29 mouse cellular contexts compared by ENCODE assay signal in genomic region chr10:37155131-37155530, GRCm38 (mm10). TPM values are rescaled to one million over a fixed set of nuclear protein-coding genes. Genes with fewer than 3 reads are reported as not detected.
DNase-seq lines count a peak whose midpoint lies in the region; ATAC-seq and TF ChIP-seq lines count a peak whose summit lies in the region.
"Had no signal": no experiment of that assay in that cellular context is flagged by ENCODE, and none has a peak within 500 bp of the region (broad histone marks: within the 10 kb centered on the region; RNA-seq: fewer than 3 reads in every experiment).

No protein-coding gene starts in this region.

- H3K4me3 ChIP-seq in embryonic facial prominence, embryonic 12.5 days: no peak overlapping the region
- H3K4me3 ChIP-seq in embryonic facial prominence, embryonic 10.5 days: no peak overlapping the region
- H3K4me3 ChIP-seq in lung, embryonic 14.5 days (ENCODE audit: low read depth, low read length): no peak overlapping the region
- no peak overlapping the region for H3K4me3 ChIP-seq in embryonic facial prominence, embryonic 14.5 days (ENCODE audit: low read depth, low read length)
- H3K4me3 ChIP-seq: gastrocnemius, adult 2 months; hindbrain, embryonic 12.5 days; intestine, embryonic 15.5 days; megakaryocyte, embryonic 14.5 days; midbrain, embryonic 12.5 days; myocyte; neural tube, embryonic 12.5 days had no signal

- H3K4me2 ChIP-seq in embryonic facial prominence, embryonic 12.5 days (replicated peaks): no peak overlapping the region
- H3K4me2 ChIP-seq in lung, embryonic 14.5 days: no peak overlapping the region
- H3K4me2 ChIP-seq in embryonic facial prominence, embryonic 14.5 days (ENCODE audit: low read depth, low read length): no peak overlapping the region
- H3K4me2 ChIP-seq: heart, embryonic 11.5 days; hindbrain, embryonic 12.5 days; intestine, embryonic 15.5 days; midbrain, embryonic 12.5 days; neural tube, embryonic 12.5 days had no signal

- ATAC-seq in embryonic facial prominence, embryonic 12.5 days (ENCODE audit: insufficient number of reproducible peaks, insufficient read depth, low FRiP score, low TSS enrichment): 0 out of 2 replicates have a peak, but pooled peaks have one; percentile 35
- ATAC-seq in lung, embryonic 14.5 days (ENCODE audit: insufficient read depth): peak; percentile 54; the same call in 1 of the 2 replicates
- ATAC-seq in embryonic facial prominence, embryonic 14.5 days (ENCODE audit: low read depth): no peak
- ATAC-seq: forebrain, embryonic 14.5 days; hindbrain, postnatal 0 days; intestine, embryonic 15.5 days had no signal

- no peak for DNase-seq in embryonic facial prominence, embryonic 10.5 days (ENCODE audit: low spot score)
- DNase-seq in lung, embryonic 14.5 days: peak; percentile 78
- no peak for DNase-seq in lung, postnatal 25 days (ENCODE audit: low spot score)
- DNase-seq in 3T3-L1 (ENCODE audit: low read depth, low spot score): peak; percentile 33
- DNase-seq in embryonic facial prominence, embryonic 14.5 days (ENCODE audit: low spot score): peak; percentile 65
- no peak for DNase-seq in layer of hippocampus, postnatal 14 days (ENCODE audit: low spot score in 2 of 2)
- DNase-seq in ovary, postnatal 14 days (ENCODE audit: low spot score): no peak
- DNase-seq: adrenal gland, adult 2 months; adrenal gland, postnatal 36 days; cerebellum, adult 18-20 months; cerebellum, postnatal 10 days; gastrocnemius, adult 2 months; gastrocnemius, postnatal 36 days; heart, adult 18-20 months; heart, postnatal 36 days; kidney, adult 9 months; kidney, postnatal 4 days; liver had no signal

- no peak for TF ChIP-seq CTCF in lung, embryonic 14.5 days (IDR thresholded peaks at IDR 0.05; ENCODE audit: low read depth)

- no peaks in the 10 kb centered on the region for H3K36me3 ChIP-seq in embryonic facial prominence, embryonic 12.5 days
- no peaks in the 10 kb centered on the region for H3K36me3 ChIP-seq in embryonic facial prominence, embryonic 10.5 days (replicated peaks)
- no peaks in the 10 kb centered on the region for H3K36me3 ChIP-seq in lung, embryonic 14.5 days (ENCODE audit: insufficient read depth)
- H3K36me3 ChIP-seq in embryonic facial prominence, embryonic 14.5 days (ENCODE audit: control insufficient read depth, insufficient read depth, low read length): no peaks in the 10 kb centered on the region
- H3K36me3 ChIP-seq: G1E; hindbrain, embryonic 12.5 days; intestine, embryonic 15.5 days; midbrain, embryonic 12.5 days; neural tube, embryonic 12.5 days had no signal

- H3K9ac ChIP-seq in embryonic facial prominence, embryonic 12.5 days: no peak overlapping the region
- H3K9ac ChIP-seq in lung, embryonic 14.5 days: no peak overlapping the region
- H3K9ac ChIP-seq in embryonic facial prominence, embryonic 14.5 days (ENCODE audit: low read depth, low read length): no peak overlapping the region
- H3K9ac ChIP-seq: hindbrain, embryonic 12.5 days; intestine, embryonic 15.5 days; midbrain, embryonic 12.5 days; neural tube, embryonic 12.5 days had no signal

- no peak overlapping the region for H3K27ac ChIP-seq in embryonic facial prominence, embryonic 12.5 days
- no peak overlapping the region for H3K27ac ChIP-seq in embryonic facial prominence, embryonic 10.5 days (replicated peaks)
- no peak overlapping the region for H3K27ac ChIP-seq in lung, embryonic 14.5 days (ENCODE audit: low read depth)
- no peak overlapping the region for H3K27ac ChIP-seq in embryonic facial prominence, embryonic 14.5 days (replicated peaks; ENCODE audit: low read depth, low read length)
- H3K27ac ChIP-seq: gastrocnemius, adult 2 months; hindbrain, embryonic 12.5 days; hindbrain, postnatal 0 days; intestine, embryonic 15.5 days; midbrain, embryonic 12.5 days; neural tube, embryonic 12.5 days had no signal

- H3K4me1 ChIP-seq in embryonic facial prominence, embryonic 12.5 days: no peaks in the 10 kb centered on the region
- H3K4me1 ChIP-seq in embryonic facial prominence, embryonic 10.5 days: no peaks in the 10 kb centered on the region
- no peaks in the 10 kb centered on the region for H3K4me1 ChIP-seq in lung, embryonic 14.5 days (ENCODE audit: insufficient read depth)
- H3K4me1 ChIP-seq in embryonic facial prominence, embryonic 14.5 days (ENCODE audit: control insufficient read depth, insufficient read depth, low read length): peaks cover 4% of the 10 kb centered on the region; the same call in 1 of the 2 replicates
- H3K4me1 ChIP-seq: hindbrain, embryonic 12.5 days; intestine, embryonic 15.5 days; midbrain, embryonic 12.5 days; neural tube, embryonic 12.5 days had no signal

- WGBS in embryonic facial prominence, embryonic 12.5 days: 29% methylated on average over 1 of the region's 2 CpGs
- WGBS in embryonic facial prominence, embryonic 10.5 days: 41% methylated on average over 1 of the region's 2 CpGs
- WGBS in lung, embryonic 14.5 days: 19% methylated on average over 1 of the region's 2 CpGs
- 10% methylated on average over 1 of the region's 2 CpGs for WGBS in embryonic facial prominence, embryonic 14.5 days

- H3K27me3 ChIP-seq in embryonic facial prominence, embryonic 12.5 days: no peaks in the 10 kb centered on the region
- H3K27me3 ChIP-seq in embryonic facial prominence, embryonic 10.5 days (replicated peaks; ENCODE audit: low read depth, poor library complexity, severe bottlenecking): no peaks in the 10 kb centered on the region
- no peaks in the 10 kb centered on the region for H3K27me3 ChIP-seq in lung, embryonic 14.5 days (ENCODE audit: insufficient read depth, low read length)
- H3K27me3 ChIP-seq in embryonic facial prominence, embryonic 14.5 days (replicated peaks; ENCODE audit: control insufficient read depth, insufficient read depth, low read length): no peaks in the 10 kb centered on the region
- H3K27me3 ChIP-seq: hindbrain, embryonic 12.5 days; intestine, embryonic 15.5 days; megakaryocyte, embryonic 14.5 days; midbrain, embryonic 12.5 days; neural tube, embryonic 12.5 days had no signal

- no peaks in the 10 kb centered on the region for H3K9me3 ChIP-seq in embryonic facial prominence, embryonic 12.5 days
- H3K9me3 ChIP-seq in embryonic facial prominence, embryonic 10.5 days: no peaks in the 10 kb centered on the region
- H3K9me3 ChIP-seq in lung, embryonic 14.5 days (ENCODE audit: low read depth, low read length): no peaks in the 10 kb centered on the region
- H3K9me3 ChIP-seq in embryonic facial prominence, embryonic 14.5 days (ENCODE audit: control insufficient read depth, low read length): no peaks in the 10 kb centered on the region
- H3K9me3 ChIP-seq: G1E; hindbrain, embryonic 12.5 days; intestine, embryonic 15.5 days; midbrain, embryonic 12.5 days; neural tube, embryonic 12.5 days had no signal

RNA-seq across cellular contexts. Expression of gene Marcks, which starts 16.4 kb away (rescaled TPM):
- polyA plus RNA-seq in embryonic facial prominence, embryonic 12.5 days (2016; fragmentation: Nextera tagmentation; extraction: Ambion mirVana): 249 and 271 TPM in 2 replicates
- polyA plus RNA-seq in embryonic facial prominence, embryonic 10.5 days (2016; fragmentation: Nextera tagmentation; extraction: Ambion mirVana): 135 and 155 TPM in 2 replicates
- polyA plus RNA-seq in lung, embryonic 14.5 days (2014; fragmentation: Nextera tagmentation; extraction: Ambion mirVana): 162 and 168 TPM in 2 replicates
- 234 and 262 TPM in 2 replicates for polyA plus RNA-seq in embryonic facial prominence, embryonic 14.5 days (2014; fragmentation: Nextera tagmentation; extraction: Ambion mirVana)
- 100 to 1,000 TPM; 208 to 214 TPM for total RNA-seq in layer of hippocampus, postnatal 14 days (2021)
- polyA plus RNA-seq: G1E had no signal

Comparison
In these comparisons a context has a peak if more than half of its experiments do, and no peak if none do; other contexts are left out.
1. DNase-seq: peak in lung, embryonic 14.5 days (single experiment), 3T3-L1 (single experiment) and embryonic facial prominence, embryonic 14.5 days (single experiment); none in embryonic facial prominence, embryonic 10.5 days (single experiment), lung, postnatal 25 days (single experiment), layer of hippocampus, postnatal 14 days (0 of 2) and ovary, postnatal 14 days (single experiment).